Mouse (Mus musculus): ENCODE results near the gene Tyw1. TPM values are rescaled to one million over a fixed set of nuclear protein-coding genes. Genes with fewer than 3 reads are reported as not detected.

The Tyw1 gene
- total and polyA plus RNA-seq, 2 experiments from 2014 or later: 17.6 to 20.5 TPM

- ATAC-seq: no peak
- WGBS: 57% methylated on average over 5 of the region's 5 CpGs
These were observed 38.5 kb downstream of the Tyw1 start for GRCm38 (mm10) chr5:130293941-130294340.

GRCm38 (mm10) chr5:130294598-130294997, 39.2 kb downstream of the Tyw1 start:
- DNase-seq (ENCODE audit: low spot score) (no peak), ATAC-seq (no peak)
- Histone ChIP-seq H3K4me3 (ENCODE audit: low read length) (no peak overlapping the region), H3K9ac (replicated peaks; ENCODE audit: low read length) (no peak overlapping the region), H3K27ac (peak overlapping the region; percentile 42; the same call in 1 of the 2 replicates), H3K27me3 (ENCODE audit: insufficient read depth, low read length) (no peaks in the 10 kb centered on the region), H3K36me3 (ENCODE audit: insufficient read depth, low read length) (peaks cover 20% of the 10 kb centered on the region; the same call in 1 of the 2 replicates), H3K9me3 (ENCODE audit: low read length) (no peaks in the 10 kb centered on the region), H3K4me1 (ENCODE audit: insufficient read depth, low read length) (no peaks in the 10 kb centered on the region), H3K4me2 (ENCODE audit: low read depth, low read length) (no peak overlapping the region)
- no peak for TF ChIP-seq CTCF (IDR thresholded peaks at IDR 0.05; ENCODE audit: low read depth)
- WGBS: 75% methylated on average over 6 of the region's 6 CpGs

More at GRCm38 (mm10) chr5:130293941-130294340, 38.5 kb downstream of the Tyw1 start:
- H3K27me3 ChIP-seq (ENCODE audit: insufficient read depth, low read length): no peaks in the 10 kb centered on the region
- DNase-seq (ENCODE audit: low spot score): peak; percentile 36
- no peak overlapping the region for H3K9ac ChIP-seq (replicated peaks; ENCODE audit: low read length)
- no peaks in the 10 kb centered on the region for H3K9me3 ChIP-seq (ENCODE audit: low read length)
- no peak for TF ChIP-seq CTCF (IDR thresholded peaks at IDR 0.05; ENCODE audit: low read depth)
- H3K4me3 ChIP-seq (ENCODE audit: low read length): no peak overlapping the region
- no peaks in the 10 kb centered on the region for H3K4me1 ChIP-seq (ENCODE audit: insufficient read depth, low read length)
- peak overlapping the region; percentile 42; the same call in 1 of the 2 replicates for H3K27ac ChIP-seq
- H3K4me2 ChIP-seq (ENCODE audit: low read depth, low read length): no peak overlapping the region
- H3K36me3 ChIP-seq (ENCODE audit: insufficient read depth, low read length): peaks cover 22% of the 10 kb centered on the region; the same call in 1 of the 2 replicates

GRCm38 (mm10) chr5:130296071-130296470, 40.7 kb downstream of the Tyw1 start:
- DNase-seq (ENCODE audit: low spot score): no peak

GRCm38 (mm10) chr5:130298831-130299460, 43.5 kb downstream of the Tyw1 start:
- Histone ChIP-seq H3K27me3 (ENCODE audit: insufficient read depth, low read length) (no peaks in the 10 kb centered on the region), H3K4me3 (ENCODE audit: low read length) (no peak overlapping the region), H3K9me3 (ENCODE audit: low read length) (no peaks in the 10 kb centered on the region), H3K9ac (replicated peaks; ENCODE audit: low read length) (no peak overlapping the region), H3K27ac (no peak overlapping the region), H3K4me2 (ENCODE audit: low read depth, low read length) (no peak overlapping the region), H3K4me1 (ENCODE audit: insufficient read depth, low read length) (no peaks in the 10 kb centered on the region), H3K36me3 (ENCODE audit: insufficient read depth, low read length) (peaks cover 20% of the 10 kb centered on the region; the same call in 1 of the 2 replicates)
- ATAC-seq (no peak), DNase-seq (ENCODE audit: low spot score) (peak; percentile 20)
- 78% methylated on average over 9 of the region's 9 CpGs for WGBS
- no peak for TF ChIP-seq CTCF (IDR thresholded peaks at IDR 0.05; ENCODE audit: low read depth)

More at GRCm38 (mm10) chr5:130296071-130296470, 40.7 kb downstream of the Tyw1 start:
- Histone ChIP-seq H3K4me2 (ENCODE audit: low read depth, low read length) (no peak overlapping the region), H3K9ac (replicated peaks; ENCODE audit: low read length) (no peak overlapping the region), H3K36me3 (ENCODE audit: insufficient read depth, low read length) (peaks cover 20% of the 10 kb centered on the region; the same call in 1 of the 2 replicates), H3K27ac (no peak overlapping the region), H3K4me3 (ENCODE audit: low read length) (no peak overlapping the region), H3K9me3 (ENCODE audit: low read length) (no peaks in the 10 kb centered on the region), H3K4me1 (ENCODE audit: insufficient read depth, low read length) (no peaks in the 10 kb centered on the region), H3K27me3 (ENCODE audit: insufficient read depth, low read length) (no peaks in the 10 kb centered on the region)
- 85% methylated on average over 5 of the region's 5 CpGs for WGBS
- TF ChIP-seq CTCF (IDR thresholded peaks at IDR 0.05; ENCODE audit: low read depth): 0 out of 2 replicates have a peak, but pooled peaks have one; percentile 18
- ATAC-seq: no peak

GRCm38 (mm10) chr5:130299526-130299925, 44.1 kb downstream of the Tyw1 start:
- Histone ChIP-seq H3K4me2 (ENCODE audit: low read depth, low read length) (no peak overlapping the region), H3K4me3 (ENCODE audit: low read length) (no peak overlapping the region), H3K27ac (no peak overlapping the region), H3K36me3 (ENCODE audit: insufficient read depth, low read length) (peaks cover 24% of the 10 kb centered on the region), H3K9me3 (ENCODE audit: low read length) (no peaks in the 10 kb centered on the region), H3K9ac (replicated peaks; ENCODE audit: low read length) (no peak overlapping the region), H3K4me1 (ENCODE audit: insufficient read depth, low read length) (no peaks in the 10 kb centered on the region), H3K27me3 (ENCODE audit: insufficient read depth, low read length) (no peaks in the 10 kb centered on the region)
- WGBS: 91% methylated on average over 8 of the region's 8 CpGs
- DNase-seq (ENCODE audit: low spot score): no peak
- ATAC-seq: no peak
- no peak for TF ChIP-seq CTCF (IDR thresholded peaks at IDR 0.05; ENCODE audit: low read depth)

GRCm38 (mm10) chr5:130303611-130304010, 48.2 kb downstream of the Tyw1 start:
- WGBS: 83% methylated on average over 6 of the region's 6 CpGs
- no peak overlapping the region for H3K27ac ChIP-seq
- no peak overlapping the region for H3K9ac ChIP-seq (replicated peaks; ENCODE audit: low read length)
- no peak overlapping the region for H3K4me2 ChIP-seq (ENCODE audit: low read depth, low read length)
- no peak for TF ChIP-seq CTCF (IDR thresholded peaks at IDR 0.05; ENCODE audit: low read depth)
- H3K4me1 ChIP-seq (ENCODE audit: insufficient read depth, low read length): no peaks in the 10 kb centered on the region
- no peak for DNase-seq (ENCODE audit: low spot score)
- no peaks in the 10 kb centered on the region for H3K27me3 ChIP-seq (ENCODE audit: insufficient read depth, low read length)
- peaks cover 4% of the 10 kb centered on the region; the same call in 1 of the 2 replicates for H3K36me3 ChIP-seq (ENCODE audit: insufficient read depth, low read length)
- H3K9me3 ChIP-seq (ENCODE audit: low read length): no peaks in the 10 kb centered on the region
- no peak overlapping the region for H3K4me3 ChIP-seq (ENCODE audit: low read length)
- ATAC-seq: no peak

- Histone ChIP-seq H3K9me3 (ENCODE audit: low read length) (no peaks in the 10 kb centered on the region), H3K27ac (no peak overlapping the region), H3K9ac (replicated peaks; ENCODE audit: low read length) (no peak overlapping the region), H3K4me3 (ENCODE audit: low read length) (no peak overlapping the region), H3K36me3 (ENCODE audit: insufficient read depth, low read length) (peaks cover 4% of the 10 kb centered on the region; the same call in 1 of the 2 replicates), H3K27me3 (ENCODE audit: insufficient read depth, low read length) (no peaks in the 10 kb centered on the region), H3K4me2 (ENCODE audit: low read depth, low read length) (no peak overlapping the region), H3K4me1 (ENCODE audit: insufficient read depth, low read length) (no peaks in the 10 kb centered on the region)
- DNase-seq (ENCODE audit: low spot score): no peak
- 80% methylated on average over 7 of the region's 7 CpGs for WGBS
- TF ChIP-seq CTCF (IDR thresholded peaks at IDR 0.05; ENCODE audit: low read depth): no peak
- ATAC-seq: no peak
These were observed 52.5 kb downstream of the Tyw1 start for GRCm38 (mm10) chr5:130307921-130308320.

All from hindbrain, postnatal 0 days (tissue).